In genomic region chr13:104509561-104510493, GRCm38 (mm10) we compare ENCODE assay signal across 9 mouse cellular contexts.
A peak's percentile ranks its signal among the peaks of the same experiment; 100 is the strongest.
DNase-seq lines count a peak whose midpoint lies in the region; ATAC-seq and TF ChIP-seq lines count a peak whose summit lies in the region.
"Had no signal": no experiment of that assay in that cellular context is flagged by ENCODE, and none has a peak within 500 bp of the region (broad histone marks: within the 10 kb centered on the region; RNA-seq: fewer than 3 reads in every experiment).

No protein-coding gene starts in this region.

- 76% methylated on average over 26 of the region's 26 CpGs for WGBS in lung, adult 2 months
- WGBS in midbrain, postnatal 0 days, result 76% methylated on average over 26 of the region's 26 CpGs

- no peaks in the 10 kb centered on the region for H3K36me3 ChIP-seq in midbrain, postnatal 0 days (ENCODE audit: insufficient read depth, low read length)
- H3K36me3 ChIP-seq: limb, embryonic 13.5 days had no signal

- TF ChIP-seq CTCF in lung, adult 2 months (IDR thresholded peaks at IDR 0.05; ENCODE audit: insufficient read depth, low read length), result no peak
- no peak for TF ChIP-seq CTCF in midbrain, postnatal 0 days (IDR thresholded peaks at IDR 0.05)

- no peak overlapping the region for H3K4me2 ChIP-seq in midbrain, postnatal 0 days (ENCODE audit: low read depth, low read length, poor library complexity, severe bottlenecking)
- H3K4me2 ChIP-seq: limb, embryonic 13.5 days had no signal

- no peaks in the 10 kb centered on the region for H3K27me3 ChIP-seq in midbrain, postnatal 0 days (ENCODE audit: insufficient read depth, low read length)
- H3K27me3 ChIP-seq: limb, embryonic 13.5 days had no signal

- no peak overlapping the region for H3K9ac ChIP-seq in midbrain, postnatal 0 days (replicated peaks; ENCODE audit: low read length, poor library complexity, severe bottlenecking)
- H3K9ac ChIP-seq: limb, embryonic 13.5 days had no signal

- TF ChIP-seq POLR2A in lung, adult 2 months (IDR thresholded peaks at IDR 0.05; ENCODE audit: borderline replicate concordance, extremely low read depth, low read depth, low read length), result no peak

- H3K9me3 ChIP-seq in midbrain, postnatal 0 days (ENCODE audit: low read length), result no peaks in the 10 kb centered on the region
- H3K9me3 ChIP-seq: limb, embryonic 13.5 days had no signal

- ATAC-seq in midbrain, postnatal 0 days (ENCODE audit: low FRiP score), result peak; percentile 36

- no peak overlapping the region for H3K27ac ChIP-seq in midbrain, postnatal 0 days (ENCODE audit: low read depth, low read length)
- H3K27ac ChIP-seq: limb, embryonic 13.5 days had no signal

- H3K4me1 ChIP-seq in lung, adult 2 months (ENCODE audit: control insufficient read depth, insufficient read depth, low read length), result no peaks in the 10 kb centered on the region
- no peaks in the 10 kb centered on the region for H3K4me1 ChIP-seq in midbrain, postnatal 0 days (ENCODE audit: insufficient read depth, low read length)

- no peak overlapping the region for H3K4me3 ChIP-seq in lung, adult 2 months (replicated peaks; ENCODE audit: extremely low read depth, low read depth, low read length)
- no peak overlapping the region for H3K4me3 ChIP-seq in midbrain, postnatal 0 days (ENCODE audit: low read depth, low read length)
- H3K4me3 ChIP-seq: limb, embryonic 13.5 days had no signal

- peak; percentile 12 for DNase-seq in lung, postnatal 14 days
- DNase-seq in lung, adult 2 months, result no peak
- peak; percentile 46 to 55 for DNase-seq in cerebellum, postnatal 36 days
- DNase-seq in gastrocnemius, postnatal 4 days (ENCODE audit: low spot score in 2 of 2), result peak; percentile 44 to 71
- DNase-seq in midbrain, postnatal 0 days (ENCODE audit: low spot score), result peak; percentile 50
- no peak for DNase-seq in frontal cortex, postnatal 14 days (ENCODE audit: low spot score in 2 of 2)
- no peak for DNase-seq in testis, postnatal 14 days (ENCODE audit: low spot score)
- no peak for DNase-seq in T-cell, adult 2 months (ENCODE audit: low spot score)

Comparison
In these comparisons a context has a peak if more than half of its experiments do, and no peak if none do; other contexts are left out.
1. DNase-seq: peak in lung, postnatal 14 days (single experiment), cerebellum, postnatal 36 days (2 of 2), gastrocnemius, postnatal 4 days (2 of 2) and midbrain, postnatal 0 days (single experiment); none in lung, adult 2 months (single experiment), frontal cortex, postnatal 14 days (0 of 2), testis, postnatal 14 days (single experiment) and T-cell, adult 2 months (single experiment).